Mouse (Mus musculus): ENCODE data around the gene Smim5. TPM values are rescaled to one million over a fixed set of nuclear protein-coding genes. Genes with fewer than 3 reads are reported as not detected.

The Smim5 gene
- polyA plus RNA-seq, 1 experiment from 2014 or later = 1.6 TPM

DNA sequence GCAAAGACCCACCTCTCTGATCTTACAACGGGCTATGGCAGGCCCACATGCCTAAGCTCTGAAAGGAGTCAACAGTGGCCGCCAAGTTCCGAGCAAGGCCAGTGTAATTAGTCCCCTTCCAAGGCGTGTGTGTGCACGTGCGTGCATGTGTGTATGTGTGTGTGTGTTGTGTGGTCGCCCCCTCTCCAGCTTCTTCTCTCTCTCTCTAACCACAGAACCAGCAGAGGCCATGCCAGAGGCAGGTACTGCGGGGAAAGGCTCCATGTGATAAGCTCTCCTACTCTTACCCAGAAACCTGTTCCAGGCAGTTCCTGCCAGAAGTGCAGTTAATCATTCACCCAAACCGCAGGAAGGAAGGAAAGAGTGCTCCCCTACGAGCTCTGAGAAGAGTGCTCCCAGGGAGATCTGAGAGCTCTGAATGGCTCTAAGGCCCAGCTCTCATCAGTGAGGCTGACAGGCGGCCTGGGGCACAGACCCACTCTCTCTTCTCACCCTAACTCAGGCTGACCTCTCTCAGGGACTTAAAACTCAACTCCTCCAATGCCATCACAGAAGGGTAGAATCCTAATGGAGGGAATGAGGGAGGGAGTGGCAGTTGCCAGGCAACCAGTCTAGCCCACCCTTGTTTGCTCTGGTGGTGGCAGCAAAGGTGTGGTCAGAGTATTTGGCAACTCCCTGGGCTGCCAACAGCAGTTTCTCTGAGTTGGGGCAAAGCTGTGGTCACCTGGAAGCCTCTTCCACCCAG, 12.0 kb downstream of the Smim5 start, which contains the start of gene Smim6:
Gene Smim6 (plus strand): TSS at position 386 of the 745 bp plus-strand sequence.
- H3K27ac ChIP-seq (replicated peaks) = no peak within 1 kb of the TSS
- 0 out of 2 replicates have a peak, but pooled peaks cover 2% of the 10 kb centered on the region for H3K4me1 ChIP-seq
- WGBS = 89% methylated on average over 11 of the region's 11 CpGs
- H3K36me3 ChIP-seq = peaks cover 66% of the 10 kb centered on the region
- H3K27me3 ChIP-seq (ENCODE audit: low read depth, poor library complexity, severe bottlenecking) = no peaks in the 10 kb centered on the region
- no peak within 1 kb of the TSS for H3K4me3 ChIP-seq
- H3K9me3 ChIP-seq (replicated peaks) = no peaks in the 10 kb centered on the region
- DNase-seq (ENCODE audit: low spot score) = no peak

DNA sequence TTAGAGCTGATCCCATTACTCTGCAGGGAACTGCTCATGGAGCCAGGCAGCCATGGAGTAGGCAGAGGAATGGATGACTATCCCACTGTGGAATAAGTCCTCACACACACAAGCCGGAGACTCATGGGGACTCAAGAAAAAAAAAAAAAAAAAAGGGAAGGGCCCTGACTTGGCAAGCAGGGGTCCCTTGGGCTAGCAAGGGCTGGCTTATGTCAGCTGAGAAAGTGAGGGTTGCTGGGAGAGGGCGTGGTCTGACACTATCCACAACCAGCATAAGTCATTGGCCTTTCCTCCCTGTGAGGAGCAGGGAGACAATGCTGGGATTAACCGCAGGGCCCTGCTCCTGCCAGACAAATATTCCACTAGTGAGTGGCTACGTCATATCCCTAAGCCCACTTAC, 16.8 kb downstream of the Smim5 start:
- no peaks in the 10 kb centered on the region for H3K4me1 ChIP-seq
- no peaks in the 10 kb centered on the region for H3K27me3 ChIP-seq (ENCODE audit: low read depth, poor library complexity, severe bottlenecking)
- DNase-seq (ENCODE audit: low spot score) = no peak
- no peaks in the 10 kb centered on the region for H3K9me3 ChIP-seq (replicated peaks)
- no peak overlapping the region for H3K27ac ChIP-seq (replicated peaks)
- 90% methylated on average over 4 of the region's 4 CpGs for WGBS
- H3K4me3 ChIP-seq = no peak overlapping the region
- peaks cover 63% of the 10 kb centered on the region for H3K36me3 ChIP-seq

DNA sequence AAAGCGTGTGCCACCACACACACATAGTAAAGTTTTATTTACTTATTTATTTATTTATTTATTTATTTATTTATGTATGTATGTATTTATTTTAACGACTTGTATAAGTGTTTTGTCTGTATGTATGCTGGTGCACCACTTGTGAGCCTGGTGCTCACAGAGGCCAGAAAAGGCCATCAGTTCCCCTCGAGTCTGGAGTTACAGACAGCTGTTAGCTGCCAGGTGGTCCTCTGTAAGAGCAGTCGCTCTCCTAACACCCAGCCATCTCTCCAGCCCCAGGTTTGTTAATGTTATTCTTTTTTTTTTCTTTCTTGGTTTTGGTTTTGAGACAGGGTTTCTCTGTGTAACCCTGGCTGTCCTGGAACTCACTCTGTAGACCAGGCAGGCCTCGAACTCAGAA, 18.9 kb downstream of the Smim5 start:
- H3K27ac ChIP-seq (replicated peaks) = no peak overlapping the region
- 91% methylated on average over 5 of the region's 5 CpGs for WGBS
- no peaks in the 10 kb centered on the region for H3K9me3 ChIP-seq (replicated peaks)
- H3K4me1 ChIP-seq = no peaks in the 10 kb centered on the region
- H3K4me3 ChIP-seq = no peak overlapping the region
- peaks cover 64% of the 10 kb centered on the region for H3K36me3 ChIP-seq
- no peak for DNase-seq (ENCODE audit: low spot score)
- H3K27me3 ChIP-seq (ENCODE audit: low read depth, poor library complexity, severe bottlenecking) = no peaks in the 10 kb centered on the region

DNA sequence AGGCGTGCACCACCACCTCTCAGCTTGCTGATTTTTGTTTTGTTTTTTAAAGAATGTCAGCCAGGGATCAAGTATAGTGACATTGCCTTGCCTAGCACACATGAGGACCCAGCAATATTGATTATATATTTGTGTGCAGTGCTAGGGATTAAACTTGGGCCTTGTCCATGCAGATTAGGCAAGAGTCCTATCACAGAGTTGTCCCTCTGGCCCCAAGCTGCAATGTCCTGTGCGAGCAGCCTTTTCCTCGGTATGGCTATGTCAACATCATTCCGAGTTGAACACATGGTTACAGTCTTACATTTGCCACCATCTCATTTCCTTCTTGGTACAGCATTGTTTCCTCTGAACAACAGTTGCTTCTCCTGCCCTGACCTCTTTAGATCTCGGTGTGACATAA, 19.3 kb downstream of the Smim5 start:
- Histone ChIP-seq H3K9me3 (replicated peaks) (no peaks in the 10 kb centered on the region), H3K27me3 (ENCODE audit: low read depth, poor library complexity, severe bottlenecking) (no peaks in the 10 kb centered on the region), H3K36me3 (peaks cover 65% of the 10 kb centered on the region), H3K4me1 (no peaks in the 10 kb centered on the region), H3K27ac (replicated peaks) (no peak overlapping the region), H3K4me3 (no peak overlapping the region)
- WGBS = 93% methylated on average over 5 of the region's 5 CpGs
- DNase-seq (ENCODE audit: low spot score) = no peak

DNA sequence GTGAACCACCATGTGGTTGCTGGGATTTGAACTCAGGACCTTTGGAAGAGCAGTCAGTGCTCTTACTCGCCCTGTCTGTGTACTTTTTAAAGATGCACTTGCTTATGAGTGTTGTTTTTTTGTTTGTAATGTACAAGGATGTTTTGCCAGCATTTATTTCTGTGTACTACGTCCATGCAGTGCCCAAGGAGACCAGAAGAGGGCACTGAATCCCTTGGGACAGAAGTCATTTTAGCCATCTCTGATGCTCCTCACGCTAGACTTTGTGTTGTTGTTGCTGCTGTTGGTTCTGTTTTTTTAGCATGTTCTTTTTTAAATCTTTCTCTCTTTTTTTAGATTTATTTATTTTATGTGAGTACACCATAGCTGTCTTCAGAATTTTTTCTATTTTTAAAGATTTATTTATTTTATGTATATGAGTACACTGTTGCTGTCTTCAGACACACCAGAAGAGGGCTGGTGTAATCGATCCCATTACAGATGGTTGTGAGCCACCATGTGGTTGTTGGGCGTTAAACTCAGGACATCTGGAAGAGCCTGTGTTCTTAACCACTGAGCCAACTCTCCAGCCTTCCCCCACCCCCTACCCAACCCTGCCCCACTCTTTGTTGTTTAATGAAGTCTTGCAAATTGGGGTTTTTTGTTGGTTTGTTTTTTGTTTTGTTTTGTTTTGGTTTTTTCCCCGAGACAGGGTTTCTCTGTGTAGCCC, 20.5 kb downstream of the Smim5 start:
- H3K27me3 ChIP-seq (ENCODE audit: low read depth, poor library complexity, severe bottlenecking) = no peaks in the 10 kb centered on the region
- DNase-seq (ENCODE audit: low spot score) = no peak
- H3K27ac ChIP-seq (replicated peaks) = no peak overlapping the region
- H3K4me3 ChIP-seq = no peak overlapping the region
- H3K4me1 ChIP-seq = no peaks in the 10 kb centered on the region
- H3K9me3 ChIP-seq (replicated peaks) = no peaks in the 10 kb centered on the region
- peaks cover 65% of the 10 kb centered on the region for H3K36me3 ChIP-seq
- WGBS = 60% methylated on average over 6 of the region's 6 CpGs

DNA sequence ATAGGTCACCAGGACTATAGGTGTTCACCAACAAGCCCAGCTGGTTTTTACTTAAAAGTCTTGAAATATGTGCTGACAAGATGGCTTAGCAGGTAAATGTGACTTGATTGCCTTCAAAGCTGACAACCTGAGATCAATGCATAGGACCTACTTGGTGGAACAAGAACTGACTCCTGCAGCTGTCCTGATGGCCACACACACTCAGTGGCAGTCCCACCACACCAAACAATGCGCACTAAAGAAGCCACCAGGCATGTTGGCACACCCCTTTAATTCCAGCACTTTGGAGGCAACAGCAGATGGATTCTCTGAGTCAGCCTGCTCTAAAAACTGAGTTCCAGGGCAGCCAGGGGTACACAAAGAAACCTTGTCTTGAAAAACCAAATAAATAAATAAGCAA, 22.2 kb downstream of the Smim5 start:
- Histone ChIP-seq H3K4me3 (no peak overlapping the region), H3K4me1 (no peaks in the 10 kb centered on the region), H3K27ac (replicated peaks) (no peak overlapping the region), H3K36me3 (peaks cover 60% of the 10 kb centered on the region), H3K27me3 (ENCODE audit: low read depth, poor library complexity, severe bottlenecking) (no peaks in the 10 kb centered on the region), H3K9me3 (replicated peaks) (no peaks in the 10 kb centered on the region)
- DNase-seq (ENCODE audit: low spot score) = no peak
- WGBS = 77% methylated on average over 1 of the region's 1 CpGs

DNA sequence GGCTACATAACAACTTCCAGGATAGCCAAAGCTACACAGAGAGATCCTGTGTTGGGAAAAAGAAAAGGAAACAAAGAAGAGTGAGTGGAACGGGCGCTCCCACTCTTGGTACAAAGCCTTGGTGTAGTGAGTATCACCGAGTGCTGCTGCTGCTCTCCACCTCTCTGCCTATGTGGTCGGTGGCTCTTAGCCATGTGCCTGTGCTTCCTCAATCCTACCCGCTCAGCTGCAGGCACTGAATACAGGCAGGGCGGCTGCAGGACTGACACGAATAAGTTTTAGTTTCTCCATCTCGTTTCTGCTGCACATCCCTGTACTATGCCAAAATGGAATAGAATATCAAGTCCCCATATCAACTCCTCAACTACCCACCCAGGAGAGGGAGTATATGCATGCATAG, 29.3 kb downstream of the Smim5 start:
- Histone ChIP-seq H3K27me3 (ENCODE audit: low read depth, poor library complexity, severe bottlenecking) (no peaks in the 10 kb centered on the region), H3K4me1 (peaks cover 16% of the 10 kb centered on the region), H3K36me3 (peaks cover 47% of the 10 kb centered on the region), H3K9me3 (replicated peaks) (no peaks in the 10 kb centered on the region), H3K4me3 (no peak overlapping the region), H3K27ac (replicated peaks) (no peak overlapping the region)
- DNase-seq (ENCODE audit: low spot score) = no peak
- 91% methylated on average over 8 of the region's 8 CpGs for WGBS

DNA sequence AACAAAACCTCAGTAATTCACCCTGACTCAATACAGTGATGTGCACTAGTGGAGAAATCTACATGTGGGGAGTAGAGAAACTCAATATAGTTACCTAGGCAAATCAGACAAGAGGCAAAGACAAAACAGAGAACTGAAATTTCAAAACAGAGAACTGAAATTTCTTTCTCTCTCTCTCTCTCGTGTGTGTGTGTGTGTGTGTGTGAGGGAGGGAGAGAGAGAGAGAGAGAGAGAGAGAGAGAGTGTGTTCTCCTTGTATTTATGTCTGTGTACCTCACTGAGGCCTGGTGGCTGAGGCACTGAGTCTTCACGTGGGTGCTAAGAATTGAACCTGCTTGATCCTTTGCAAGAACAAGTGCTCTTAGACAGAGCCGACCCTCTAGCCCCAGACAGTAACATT, 30.1 kb downstream of the Smim5 start:
- DNase-seq (ENCODE audit: low spot score) = no peak
- 67% methylated on average over 3 of the region's 3 CpGs for WGBS

DNA sequence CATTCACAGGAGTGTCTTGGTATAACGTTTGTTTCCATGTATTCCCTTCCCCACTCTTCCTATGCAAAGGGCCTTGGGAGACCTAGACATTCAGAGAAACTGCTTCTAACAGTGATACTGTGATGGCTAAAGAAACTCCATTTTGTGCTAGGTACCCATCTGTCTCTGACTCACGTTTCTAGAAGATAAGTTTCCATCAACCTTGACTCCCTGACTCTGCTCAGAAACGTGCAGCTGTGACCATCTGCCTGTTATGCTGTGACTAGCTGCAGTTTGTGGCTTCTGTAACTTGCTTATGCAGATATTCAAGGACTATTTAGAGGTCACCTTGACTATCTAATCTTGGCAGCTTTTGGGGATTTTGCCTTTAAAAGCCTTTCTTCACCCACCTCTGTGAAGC, 31.5 kb downstream of the Smim5 start:
- DNase-seq (ENCODE audit: low spot score) = no peak
- Histone ChIP-seq H3K27me3 (ENCODE audit: low read depth, poor library complexity, severe bottlenecking) (no peaks in the 10 kb centered on the region), H3K36me3 (peaks cover 44% of the 10 kb centered on the region), H3K4me1 (peaks cover 30% of the 10 kb centered on the region), H3K9me3 (replicated peaks) (no peaks in the 10 kb centered on the region), H3K4me3 (no peak overlapping the region), H3K27ac (replicated peaks) (no peak overlapping the region)
- 79% methylated on average over 3 of the region's 3 CpGs for WGBS

More for the DNA sequence above, 30.1 kb downstream of the Smim5 start:
- Histone ChIP-seq H3K27me3 (ENCODE audit: low read depth, poor library complexity, severe bottlenecking) (no peaks in the 10 kb centered on the region), H3K36me3 (peaks cover 43% of the 10 kb centered on the region), H3K27ac (replicated peaks) (no peak overlapping the region), H3K4me1 (peaks cover 24% of the 10 kb centered on the region), H3K9me3 (replicated peaks) (no peaks in the 10 kb centered on the region), H3K4me3 (no peak overlapping the region)

DNA sequence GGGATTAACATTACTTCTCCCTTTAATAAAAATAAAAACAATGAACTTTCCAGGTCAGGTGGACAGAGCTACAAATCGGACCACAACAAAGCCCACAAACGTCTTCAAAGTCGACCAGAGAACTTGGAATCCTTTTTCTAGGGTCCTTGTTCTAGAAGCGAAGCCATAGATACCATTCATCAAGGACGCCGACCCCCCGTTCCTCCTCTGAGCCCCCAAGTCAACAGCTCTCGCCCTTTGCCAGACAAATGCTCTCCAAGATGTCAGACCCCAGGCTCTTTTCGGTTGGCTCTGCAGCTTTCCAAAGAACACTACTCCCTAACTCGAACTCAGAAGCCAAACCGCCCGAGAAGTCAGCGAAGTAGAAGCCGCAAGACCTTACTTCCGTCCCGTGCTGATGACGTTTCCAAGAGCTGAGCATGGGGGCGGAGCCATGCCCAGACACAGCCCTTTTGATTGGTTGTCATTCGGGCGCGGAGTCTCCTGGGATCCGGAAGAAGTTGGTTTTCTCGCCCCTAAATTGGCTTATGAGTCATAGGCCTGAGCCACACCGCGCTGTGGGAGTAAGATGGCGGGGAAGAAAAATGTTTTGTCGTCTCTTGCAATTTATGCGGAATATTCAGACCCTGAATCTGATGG, 33.5 kb downstream of the Smim5 start, which contains the start of the genes Sap30bp and Recql5:
Gene Sap30bp (plus strand): TSS at position 175 of the 639 bp plus-strand sequence.
Gene Recql5 (minus strand): TSS at position 370 of the 639 bp plus-strand sequence.
- peak; percentile 98 for DNase-seq (ENCODE audit: low spot score)
- H3K9me3 ChIP-seq (replicated peaks) = no peaks in the 10 kb centered on the region
- peak within 1 kb of the TSS; percentile 97 for H3K4me3 ChIP-seq
- under 1% methylated on average over 28 of the region's 28 CpGs for WGBS
- no peaks in the 10 kb centered on the region for H3K27me3 ChIP-seq (ENCODE audit: low read depth, poor library complexity, severe bottlenecking)
- peaks cover 46% of the 10 kb centered on the region for H3K36me3 ChIP-seq
- peak within 1 kb of the TSS; percentile 84 for H3K27ac ChIP-seq (replicated peaks)
- H3K4me1 ChIP-seq = peaks cover 30% of the 10 kb centered on the region

DNA sequence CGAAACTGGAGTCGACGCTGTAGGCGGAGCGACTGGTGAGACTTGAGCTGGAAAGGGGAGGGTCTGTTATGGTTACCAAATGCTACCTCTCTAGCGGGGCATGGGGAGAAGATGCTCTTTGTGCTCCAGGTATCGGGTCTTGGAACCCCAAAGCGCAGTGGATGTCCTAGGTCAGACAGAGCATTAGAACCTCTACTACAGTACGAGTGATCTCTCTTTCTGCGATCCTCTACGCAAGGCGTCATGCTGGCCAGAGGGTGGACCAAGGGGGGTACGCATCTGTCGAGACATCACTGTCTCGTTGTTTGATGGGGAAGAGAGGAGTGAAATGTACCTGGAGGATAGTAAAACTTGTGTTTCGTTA, 34.0 kb downstream of the Smim5 start:
- no peak for DNase-seq (ENCODE audit: low spot score)
- Histone ChIP-seq H3K4me3 (peak overlapping the region; percentile 97), H3K4me1 (peaks cover 30% of the 10 kb centered on the region), H3K27me3 (ENCODE audit: low read depth, poor library complexity, severe bottlenecking) (no peaks in the 10 kb centered on the region), H3K27ac (replicated peaks) (peak overlapping the region; percentile 84), H3K9me3 (replicated peaks) (no peaks in the 10 kb centered on the region), H3K36me3 (peaks cover 46% of the 10 kb centered on the region)
- WGBS = under 1% methylated on average over 16 of the region's 16 CpGs

DNA sequence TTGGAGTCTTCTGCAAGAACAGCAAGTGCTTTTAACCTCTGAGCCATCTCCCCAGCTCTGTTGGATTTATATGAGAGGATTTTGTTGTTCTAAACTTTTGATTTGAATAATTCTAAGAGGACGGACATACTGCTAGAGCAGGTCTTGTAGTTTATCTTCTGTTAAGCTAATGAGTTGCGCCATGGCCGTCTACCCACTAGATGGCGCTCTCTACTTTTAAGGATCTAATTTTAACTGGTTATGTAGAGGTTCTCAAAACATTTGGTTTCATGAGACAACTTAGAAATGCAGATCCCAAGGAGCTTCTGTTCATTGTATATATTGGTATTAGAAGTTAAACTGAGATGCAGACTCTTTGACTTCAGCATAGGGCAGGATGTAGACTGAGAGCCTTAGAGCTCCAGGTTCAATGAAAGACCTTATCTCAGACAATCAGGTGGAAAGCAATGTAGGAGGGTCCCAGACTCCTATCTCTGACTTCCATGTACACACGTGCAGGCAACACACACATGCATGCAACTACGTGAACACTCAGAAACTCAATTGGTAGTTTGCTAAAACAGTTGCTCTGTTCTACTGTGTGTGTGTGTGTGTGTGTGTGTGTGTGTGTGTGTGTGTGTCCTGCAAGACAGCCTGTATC, 40.0 kb downstream of the Smim5 start:
- H3K4me3 ChIP-seq = no peak overlapping the region
- H3K9me3 ChIP-seq (replicated peaks) = no peaks in the 10 kb centered on the region
- peak; percentile 41 for DNase-seq (ENCODE audit: low spot score)
- WGBS = 44% methylated on average over 6 of the region's 6 CpGs
- no peak overlapping the region for H3K27ac ChIP-seq (replicated peaks)
- peaks cover 97% of the 10 kb centered on the region for H3K36me3 ChIP-seq
- H3K27me3 ChIP-seq (ENCODE audit: low read depth, poor library complexity, severe bottlenecking) = no peaks in the 10 kb centered on the region
- H3K4me1 ChIP-seq = peaks cover 6% of the 10 kb centered on the region

Data from midbrain, embryonic 10.5 days (tissue).